Mouse (Mus musculus): Measurements from ENCODE around the gene Hist1h3h. TPM values are rescaled to one million over a fixed set of nuclear protein-coding genes. Genes with fewer than 3 reads are reported as not detected.
A peak's percentile ranks its signal among the peaks of the same experiment; 100 is the strongest.
"Not testable (repeated sequence)": the region's sequence is repeated elsewhere in the genome, so short reads cannot be mapped to it uniquely, and the experiment has no call there.

The Hist1h3h gene
- polyA plus RNA-seq, 2 experiments: 18.4 to 34.5 TPM

DNA sequence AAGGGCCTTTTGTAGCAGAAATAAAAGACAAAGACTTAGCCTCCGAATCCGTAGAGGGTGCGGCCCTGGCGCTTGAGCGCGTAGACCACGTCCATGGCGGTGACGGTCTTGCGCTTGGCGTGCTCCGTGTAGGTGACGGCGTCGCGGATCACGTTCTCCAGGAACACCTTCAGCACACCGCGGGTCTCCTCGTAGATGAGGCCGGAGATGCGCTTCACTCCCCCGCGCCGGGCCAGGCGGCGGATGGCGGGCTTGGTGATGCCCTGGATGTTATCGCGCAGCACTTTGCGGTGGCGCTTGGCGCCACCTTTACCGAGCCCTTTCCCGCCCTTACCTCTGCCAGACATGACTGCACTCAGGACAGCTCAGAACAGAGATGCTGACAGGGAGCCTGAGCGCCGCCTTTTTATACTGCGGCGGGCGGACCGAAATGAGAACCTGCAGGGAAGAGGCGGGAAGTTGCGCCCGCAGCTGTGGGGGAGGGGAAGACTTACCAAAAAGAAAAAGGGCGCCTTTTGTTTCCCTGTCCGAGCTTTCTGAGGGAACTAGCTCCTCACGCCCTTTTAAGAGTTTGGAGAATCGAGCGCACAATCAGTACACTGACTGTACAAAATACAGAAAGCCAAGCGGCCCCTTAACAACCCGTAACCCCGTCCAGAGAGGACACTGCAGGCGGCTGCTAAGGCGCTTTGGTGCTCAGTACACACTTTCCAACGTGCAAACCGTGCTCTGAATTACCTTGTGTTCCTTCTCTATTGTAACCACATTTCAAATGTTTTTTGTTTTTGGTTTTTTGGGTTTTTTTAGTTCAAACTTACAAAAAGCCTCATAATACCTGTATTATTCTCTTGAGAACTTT lies 32.9 kb downstream of the Hist1h3h start, which contains the start of gene Hist1h4k:
Hist1h4k (minus strand) TSS at position 347 of the 859 bp plus-strand sequence.
- TF ChIP-seq POLR2A (IDR thresholded peaks at IDR 0.05; ENCODE audit: borderline replicate concordance, extremely low read depth, insufficient read depth, insufficient read length): peak; percentile 95; the same call in 1 of the 2 replicates
- peak within 1 kb of the TSS; percentile 94 for H3K27ac ChIP-seq (replicated peaks; ENCODE audit: low read depth, low read length)
- H3K9me3 ChIP-seq (ENCODE audit: control insufficient read depth, low read length); H3K27me3 ChIP-seq (ENCODE audit: control insufficient read depth, insufficient read depth, low read length); H3K36me3 ChIP-seq (ENCODE audit: control insufficient read depth, insufficient read depth, low read length): not testable (repeated sequence)
- peak within 1 kb of the TSS; percentile 83 for H3K4me2 ChIP-seq (replicated peaks; ENCODE audit: low read depth, low read length, severe bottlenecking)
- DNase-seq (ENCODE audit: low spot score) (peak; percentile 94), ATAC-seq (ENCODE audit: low FRiP score, low read depth) (peak; percentile 83)
- WGBS: under 1% methylated on average over 44 of the region's 56 CpGs
- peak within 1 kb of the TSS; percentile 52 for H3K4me3 ChIP-seq (replicated peaks; ENCODE audit: low read length)
- H3K9ac ChIP-seq (ENCODE audit: low read depth, low read length, severe bottlenecking): peak within 1 kb of the TSS; percentile 57
- peaks cover 23% of the 10 kb centered on the region for H3K4me1 ChIP-seq (ENCODE audit: control insufficient read depth, insufficient read depth, low read length)

DNA sequence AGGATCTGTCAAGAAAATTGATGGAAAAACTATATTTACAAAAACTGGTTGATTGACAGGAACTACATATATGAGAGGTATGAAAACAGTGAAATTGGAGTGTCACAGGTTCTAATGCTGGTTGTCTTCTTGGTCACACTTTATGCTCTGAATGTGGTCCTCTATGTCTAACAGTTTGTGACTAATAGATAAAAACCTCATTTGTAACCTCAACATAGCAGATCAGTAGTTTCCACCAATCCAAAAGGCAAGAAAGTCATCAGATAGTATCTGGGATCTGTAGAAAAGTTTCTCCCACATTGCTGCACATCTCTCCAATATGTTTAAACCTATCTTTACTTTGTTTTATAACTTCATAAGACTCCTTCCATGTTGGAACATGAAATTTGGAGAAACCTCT lies 34.0 kb downstream of the Hist1h3h start:
- Histone ChIP-seq H3K27me3 (ENCODE audit: control insufficient read depth, insufficient read depth, low read length) (no peaks in the 10 kb centered on the region), H3K36me3 (ENCODE audit: control insufficient read depth, insufficient read depth, low read length) (no peaks in the 10 kb centered on the region), H3K9ac (ENCODE audit: low read depth, low read length, severe bottlenecking) (no peak overlapping the region), H3K4me3 (replicated peaks; ENCODE audit: low read length) (no peak overlapping the region), H3K27ac (replicated peaks; ENCODE audit: low read depth, low read length) (0 out of 2 replicates have a peak overlapping the region, but pooled peaks have one; percentile 43), H3K4me2 (replicated peaks; ENCODE audit: low read depth, low read length, severe bottlenecking) (no peak overlapping the region), H3K9me3 (ENCODE audit: control insufficient read depth, low read length) (no peaks in the 10 kb centered on the region), H3K4me1 (ENCODE audit: control insufficient read depth, insufficient read depth, low read length) (peaks cover 23% of the 10 kb centered on the region)
- no peak for DNase-seq (ENCODE audit: low spot score)
- no peak for ATAC-seq (ENCODE audit: low FRiP score, low read depth)
- TF ChIP-seq POLR2A (IDR thresholded peaks at IDR 0.05; ENCODE audit: borderline replicate concordance, extremely low read depth, insufficient read depth, insufficient read length): no peak

DNA sequence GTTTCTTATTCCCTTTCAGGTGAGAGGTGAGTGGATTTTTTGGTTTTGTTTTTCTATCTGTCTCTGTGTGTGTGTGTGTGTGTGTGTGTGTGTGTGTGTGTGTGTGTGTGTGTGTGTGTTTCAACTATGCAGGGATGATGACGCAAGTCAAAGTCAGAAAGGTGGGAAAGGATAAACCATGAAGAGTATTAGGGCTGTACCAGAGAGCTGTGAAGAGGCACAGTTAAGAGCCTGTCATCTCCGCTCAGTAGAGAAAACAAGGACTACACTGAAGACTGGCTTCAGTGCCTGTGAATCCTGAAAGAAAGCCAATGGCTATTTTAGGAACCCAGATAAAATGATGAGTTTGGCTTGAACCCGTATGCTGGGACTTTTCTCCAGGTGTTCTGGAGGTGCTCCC lies 34.4 kb downstream of the Hist1h3h start:
- DNase-seq (ENCODE audit: low spot score): no peak
- Histone ChIP-seq H3K9me3 (ENCODE audit: control insufficient read depth, low read length) (no peaks in the 10 kb centered on the region), H3K4me1 (ENCODE audit: control insufficient read depth, insufficient read depth, low read length) (peaks cover 23% of the 10 kb centered on the region), H3K9ac (ENCODE audit: low read depth, low read length, severe bottlenecking) (no peak overlapping the region), H3K4me2 (replicated peaks; ENCODE audit: low read depth, low read length, severe bottlenecking) (no peak overlapping the region), H3K27ac (replicated peaks; ENCODE audit: low read depth, low read length) (peak overlapping the region; percentile 43; the same call in 1 of the 2 replicates), H3K4me3 (replicated peaks; ENCODE audit: low read length) (no peak overlapping the region), H3K36me3 (ENCODE audit: control insufficient read depth, insufficient read depth, low read length) (no peaks in the 10 kb centered on the region), H3K27me3 (ENCODE audit: control insufficient read depth, insufficient read depth, low read length) (no peaks in the 10 kb centered on the region)
- ATAC-seq (ENCODE audit: low FRiP score, low read depth): no peak
- TF ChIP-seq POLR2A (IDR thresholded peaks at IDR 0.05; ENCODE audit: borderline replicate concordance, extremely low read depth, insufficient read depth, insufficient read length): no peak
- 71% methylated on average over 3 of the region's 3 CpGs for WGBS

DNA sequence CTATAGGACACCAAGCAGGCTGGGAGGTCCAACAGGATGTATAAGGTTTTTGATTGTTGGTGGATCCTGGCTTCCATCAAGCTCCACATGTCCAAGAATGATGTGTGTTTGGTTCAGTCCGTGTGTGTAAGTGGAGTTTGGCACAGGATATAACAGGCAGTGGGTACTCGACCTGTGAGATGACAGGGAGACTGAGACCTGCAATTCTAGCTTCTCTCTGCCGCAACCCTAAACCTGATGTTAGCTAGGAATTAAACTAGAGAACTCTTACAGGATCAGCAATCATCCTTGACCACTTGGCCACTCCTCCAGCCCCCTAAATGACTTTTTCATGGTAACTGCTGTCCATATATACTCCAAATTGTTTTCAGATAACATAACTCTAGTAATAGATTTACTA lies 34.9 kb downstream of the Hist1h3h start:
- no peak for ATAC-seq (ENCODE audit: low FRiP score, low read depth)
- H3K27ac ChIP-seq (replicated peaks; ENCODE audit: low read depth, low read length): peak overlapping the region; percentile 89
- no peaks in the 10 kb centered on the region for H3K9me3 ChIP-seq (ENCODE audit: control insufficient read depth, low read length)
- H3K4me1 ChIP-seq (ENCODE audit: control insufficient read depth, insufficient read depth, low read length): peaks cover 23% of the 10 kb centered on the region
- 39% methylated on average over 3 of the region's 3 CpGs for WGBS
- no peak for DNase-seq (ENCODE audit: low spot score)
- no peaks in the 10 kb centered on the region for H3K36me3 ChIP-seq (ENCODE audit: control insufficient read depth, insufficient read depth, low read length)
- H3K9ac ChIP-seq (ENCODE audit: low read depth, low read length, severe bottlenecking): no peak overlapping the region
- 0 out of 2 replicates have a peak, but pooled peaks have one; percentile 32 for TF ChIP-seq POLR2A (IDR thresholded peaks at IDR 0.05; ENCODE audit: borderline replicate concordance, extremely low read depth, insufficient read depth, insufficient read length)
- no peaks in the 10 kb centered on the region for H3K27me3 ChIP-seq (ENCODE audit: control insufficient read depth, insufficient read depth, low read length)
- 0 out of 2 replicates have a peak overlapping the region, but pooled peaks have one; percentile 43 for H3K4me3 ChIP-seq (replicated peaks; ENCODE audit: low read length)
- H3K4me2 ChIP-seq (replicated peaks; ENCODE audit: low read depth, low read length, severe bottlenecking): peak overlapping the region; percentile 62

DNA sequence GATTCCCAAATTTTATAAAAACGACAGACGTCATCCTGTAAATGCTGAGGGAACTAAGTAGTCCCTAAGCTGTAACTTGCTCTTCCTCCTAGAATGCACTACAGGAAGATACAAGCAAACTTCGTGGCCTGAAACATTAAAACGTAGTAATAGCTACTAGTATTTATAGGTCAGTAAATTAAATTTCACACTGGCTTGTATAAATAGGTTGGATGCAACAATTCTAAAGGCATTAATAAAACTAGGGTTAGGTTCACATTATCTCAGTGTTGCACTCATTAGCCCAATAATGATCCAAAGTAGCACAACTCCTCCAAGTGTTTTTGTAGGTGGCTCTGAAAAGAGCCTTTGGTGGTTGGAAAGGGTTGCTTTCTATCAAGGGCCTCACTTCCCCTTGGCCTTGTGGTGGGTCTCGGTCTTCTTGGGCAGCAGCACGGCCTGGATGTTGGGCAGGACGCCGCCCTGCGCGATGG lies 35.6 kb downstream of the Hist1h3h start:
- no peak for TF ChIP-seq POLR2A (IDR thresholded peaks at IDR 0.05; ENCODE audit: borderline replicate concordance, extremely low read depth, insufficient read depth, insufficient read length)
- no peak for ATAC-seq (ENCODE audit: low FRiP score, low read depth)
- no peak for DNase-seq (ENCODE audit: low spot score)

More for the DNA sequence above, 35.6 kb downstream of the Hist1h3h start:
- Histone ChIP-seq H3K4me2 (replicated peaks; ENCODE audit: low read depth, low read length, severe bottlenecking) (peak overlapping the region; percentile 62), H3K27me3 (ENCODE audit: control insufficient read depth, insufficient read depth, low read length) (no peaks in the 10 kb centered on the region), H3K9me3 (ENCODE audit: control insufficient read depth, low read length) (no peaks in the 10 kb centered on the region), H3K9ac (ENCODE audit: low read depth, low read length, severe bottlenecking) (peak overlapping the region; percentile 61), H3K36me3 (ENCODE audit: control insufficient read depth, insufficient read depth, low read length) (no peaks in the 10 kb centered on the region), H3K4me1 (ENCODE audit: control insufficient read depth, insufficient read depth, low read length) (peaks cover 23% of the 10 kb centered on the region), H3K27ac (replicated peaks; ENCODE audit: low read depth, low read length) (peak overlapping the region; percentile 89), H3K4me3 (replicated peaks; ENCODE audit: low read length) (peak overlapping the region; percentile 43)
- 1% methylated on average over 10 of the region's 10 CpGs for WGBS

All from limb, embryonic 14.5 days (tissue).